Mouse (Mus musculus) intestine, embryonic 16.5 days (tissue): Measurements from ENCODE around the gene Tnfrsf17. TPM values are rescaled to one million over a fixed set of nuclear protein-coding genes. Genes with fewer than 3 reads are reported as not detected.
"Not testable (repeated sequence)": the region's sequence is repeated elsewhere in the genome, so short reads cannot be mapped to it uniquely, and the experiment has no call there.

Experiments used
- ATAC-seq: fragments of 200-750 bp; cut with Nextera tagmentation; 2 replicates; pipeline ENCODE4 v1.8.0; 2017; ENCODE audit warnings: moderate TSS enrichment, moderate library complexity
- H3K27ac ChIP-seq: fragments of 300-500 bp; sonication (generic); 2 replicates; pipeline ENCODE4 v1.5.1; 2014; ENCODE audit warnings: mild to moderate bottlenecking, low read length
- H3K27me3 ChIP-seq: fragments of 300-500 bp; sonication (generic); replicated peaks from 2 replicates; pipeline ENCODE4 v1.6.1; 2014; ENCODE audit warnings: low read length, control low read depth, mixed read lengths; ENCODE audit not compliant: control insufficient read depth, insufficient read depth
- H3K36me3 ChIP-seq: fragments of 300-500 bp; sonication (generic); 2 replicates; pipeline ENCODE4 v1.6.1; 2014; ENCODE audit warnings: low read length, control low read depth; ENCODE audit not compliant: control insufficient read depth, insufficient read depth
- H3K4me1 ChIP-seq: fragments of 300-500 bp; sonication (generic); 2 replicates; pipeline ENCODE4 v1.6.1; 2014; ENCODE audit warnings: low read length, control low read depth, mixed read lengths; ENCODE audit not compliant: control insufficient read depth, insufficient read depth
- H3K4me2 ChIP-seq: fragments of 300-500 bp; sonication (generic); 2 replicates; pipeline ENCODE4 v1.6.1; 2014; ENCODE audit warnings: low read depth, low read length, control low read depth
- H3K4me3 ChIP-seq: fragments of 300-500 bp; sonication (generic); 2 replicates; pipeline ENCODE4 v1.5.1; 2014; ENCODE audit warnings: mild to moderate bottlenecking, low read length
- H3K9ac ChIP-seq: fragments of 300-500 bp; sonication (generic); 2 replicates; pipeline ENCODE4 v1.6.1; 2014; ENCODE audit warnings: low read depth, low read length
- H3K9me3 ChIP-seq: fragments of 300-500 bp; sonication (generic); 2 replicates; pipeline ENCODE4 v1.6.1; 2016; ENCODE audit warnings: low read length, control low read depth; ENCODE audit not compliant: control insufficient read depth
- WGBS: fragments of 180-500 bp; shearing (Covaris S2); extraction: QIAGEN DNeasy Blood & Tissue Kit; methylation state at CpG from one replicate; pipeline ENCODE4 v1.1.7; 2014; 5-methylcytosine and 5-hydroxymethylcytosine counted together
- polyA plus RNA-seq: library from polyadenylated mRNA; unstranded; fragments of >200 nt; fragmentation: Nextera tagmentation; extraction: Ambion mirVana; gene quantifications from 2 replicates; pipeline ENCODE4 v1.2.1, GENCODE M21; 2015

The Tnfrsf17 gene
- polyA plus RNA-seq, 1 experiment from 2014 or later, result not detected

DNA sequence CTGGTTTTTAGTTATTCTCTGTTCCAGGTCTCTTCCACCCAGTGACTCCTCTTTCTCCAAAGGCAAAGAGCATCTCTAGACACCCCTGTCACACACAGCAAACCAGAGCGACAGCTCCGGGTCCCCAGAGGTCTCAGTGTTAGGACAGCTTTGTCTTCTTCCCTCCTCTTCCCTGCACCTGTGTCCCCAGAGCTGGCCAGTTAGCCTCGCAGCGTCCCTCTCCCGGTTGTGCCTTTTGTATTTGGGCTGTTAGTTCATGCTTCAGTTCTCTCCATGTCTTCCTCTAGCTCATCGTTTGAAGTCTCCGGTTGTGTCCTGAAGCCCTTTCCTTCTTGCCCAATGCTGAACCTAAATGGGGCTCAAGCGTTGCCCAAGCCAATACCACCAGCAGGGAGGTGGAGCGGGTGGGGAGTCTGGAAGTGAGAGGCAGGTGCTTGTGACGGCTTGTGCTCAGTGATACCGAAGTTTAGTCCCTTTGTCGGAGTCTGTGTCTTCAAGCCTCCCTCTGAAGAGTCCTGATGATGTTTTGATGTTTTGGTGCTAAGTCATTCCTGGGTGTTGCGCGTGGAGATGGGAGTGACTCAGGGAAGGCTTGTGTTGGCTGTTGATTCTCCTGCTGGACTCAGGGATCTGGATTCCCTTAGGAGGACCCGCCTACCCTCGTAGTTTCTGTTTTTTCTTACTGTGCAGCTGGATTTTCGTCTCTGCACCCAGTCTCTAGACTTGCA, 9.9 kb downstream of the Tnfrsf17 start:
- Histone ChIP-seq H3K4me3 (peak overlapping the region; percentile 87), H3K4me2 (peak overlapping the region; percentile 97), H3K36me3 (no peaks in the 10 kb centered on the region), H3K9ac (peak overlapping the region; percentile 86), H3K9me3 (no peaks in the 10 kb centered on the region), H3K4me1 (peaks cover 6% of the 10 kb centered on the region; the same call in 1 of the 2 replicates), H3K27me3 (no peaks in the 10 kb centered on the region), H3K27ac (peak overlapping the region; percentile 72)
- 3% methylated on average over 17 of the region's 17 CpGs for WGBS
- ATAC-seq, result peak; percentile 31

DNA sequence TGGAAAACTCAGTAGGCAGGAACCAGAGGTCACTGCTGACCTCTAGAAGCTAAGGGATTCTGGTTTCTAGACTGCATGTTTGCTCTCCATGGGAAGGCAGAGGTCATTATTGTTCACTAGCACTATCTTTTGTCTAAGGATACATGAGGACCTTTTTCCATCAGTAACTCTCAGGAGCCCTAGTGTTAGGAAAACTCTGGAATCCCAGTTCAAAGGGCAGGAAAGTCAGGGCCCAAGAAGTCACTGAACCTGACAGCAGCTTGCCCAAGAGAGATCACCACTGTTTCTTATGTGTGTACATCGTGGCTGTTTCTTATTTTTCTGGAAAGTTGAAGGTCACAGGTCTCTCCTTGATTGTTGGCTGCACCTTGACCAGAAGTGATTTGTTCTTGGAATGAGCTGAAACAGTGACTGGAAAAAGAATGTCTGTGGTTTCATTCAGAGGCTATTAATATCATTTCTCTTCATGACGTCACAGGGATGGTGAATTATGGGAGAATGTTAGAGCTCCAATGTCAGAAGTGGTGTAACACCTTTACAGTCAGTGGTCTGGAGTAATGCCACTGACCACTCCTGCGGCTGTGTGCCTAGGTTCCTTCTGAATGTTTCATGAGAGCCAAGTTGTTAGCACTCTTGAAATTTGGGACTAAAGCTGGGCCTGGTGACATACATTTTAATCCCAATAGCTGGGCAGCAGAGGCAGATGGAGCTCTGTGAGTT, 16.6 kb downstream of the Tnfrsf17 start:
- Histone ChIP-seq H3K4me1 (no peaks in the 10 kb centered on the region; the same call in 1 of the 2 replicates), H3K27ac (no peak overlapping the region), H3K9me3 (no peaks in the 10 kb centered on the region), H3K4me3 (no peak overlapping the region), H3K9ac (no peak overlapping the region), H3K4me2 (no peak overlapping the region), H3K36me3 (no peaks in the 10 kb centered on the region), H3K27me3 (no peaks in the 10 kb centered on the region)
- no peak for ATAC-seq
- 81% methylated on average over 3 of the region's 3 CpGs for WGBS

DNA sequence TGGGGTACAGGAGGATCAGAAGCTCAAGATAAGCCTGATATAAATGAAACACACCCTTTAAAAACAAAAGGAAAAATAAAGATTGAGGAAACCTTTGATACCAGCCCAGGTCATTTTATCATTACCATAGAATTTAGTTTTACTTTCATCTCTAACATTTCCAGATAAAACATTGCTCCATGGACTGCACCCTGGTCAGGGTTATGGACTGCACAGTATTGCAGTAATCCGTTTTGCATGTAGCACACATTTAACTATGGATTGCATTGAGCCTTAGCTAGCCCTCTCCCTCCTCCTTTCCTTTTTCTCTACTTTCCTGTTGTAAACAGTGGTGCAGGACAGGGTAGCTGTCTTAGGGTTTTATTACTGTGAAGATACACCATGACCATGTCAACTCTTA, 17.4 kb downstream of the Tnfrsf17 start:
- Histone ChIP-seq H3K27ac (no peak overlapping the region), H3K4me3 (no peak overlapping the region), H3K27me3 (no peaks in the 10 kb centered on the region), H3K9ac (no peak overlapping the region), H3K9me3 (no peaks in the 10 kb centered on the region), H3K36me3 (no peaks in the 10 kb centered on the region), H3K4me2 (no peak overlapping the region), H3K4me1 (no peaks in the 10 kb centered on the region; the same call in 1 of the 2 replicates)
- ATAC-seq, result peak; percentile 60
- 56% methylated on average over 1 of the region's 1 CpGs for WGBS

DNA sequence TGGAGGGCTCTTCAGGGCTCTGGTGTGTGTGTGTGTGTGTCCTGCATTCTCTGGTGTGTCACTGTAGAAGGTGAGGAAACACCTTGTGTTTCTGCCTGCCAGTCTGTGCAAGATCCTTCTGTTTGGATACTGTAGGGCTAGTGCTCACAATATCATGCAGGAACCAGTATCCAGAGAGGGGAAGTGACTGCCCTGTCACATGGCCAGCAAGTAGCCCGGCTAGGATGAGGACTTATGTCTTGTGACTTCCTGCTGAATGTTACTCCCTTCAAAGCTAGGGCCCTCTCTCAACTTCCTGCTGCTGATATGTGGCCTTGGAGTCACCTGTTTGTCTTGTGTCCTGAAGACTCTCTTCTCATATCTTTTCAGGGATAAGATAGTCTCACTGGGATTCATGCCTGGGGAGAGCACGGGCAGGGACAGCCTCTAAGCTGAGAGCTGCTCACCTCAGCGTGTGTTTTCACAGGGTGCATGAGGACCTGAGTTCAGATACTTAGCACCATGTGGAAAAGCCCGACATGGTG, 29.7 kb downstream of the Tnfrsf17 start:
- Histone ChIP-seq H3K27me3 (no peaks in the 10 kb centered on the region), H3K9ac (no peak overlapping the region), H3K4me2 (no peak overlapping the region), H3K4me1 (no peaks in the 10 kb centered on the region), H3K36me3 (no peaks in the 10 kb centered on the region), H3K4me3 (no peak overlapping the region), H3K27ac (peak overlapping the region; percentile 24; the same call in 1 of the 2 replicates), H3K9me3 (no peaks in the 10 kb centered on the region)
- peak; percentile 76 for ATAC-seq
- WGBS, result 71% methylated on average over 4 of the region's 4 CpGs

DNA sequence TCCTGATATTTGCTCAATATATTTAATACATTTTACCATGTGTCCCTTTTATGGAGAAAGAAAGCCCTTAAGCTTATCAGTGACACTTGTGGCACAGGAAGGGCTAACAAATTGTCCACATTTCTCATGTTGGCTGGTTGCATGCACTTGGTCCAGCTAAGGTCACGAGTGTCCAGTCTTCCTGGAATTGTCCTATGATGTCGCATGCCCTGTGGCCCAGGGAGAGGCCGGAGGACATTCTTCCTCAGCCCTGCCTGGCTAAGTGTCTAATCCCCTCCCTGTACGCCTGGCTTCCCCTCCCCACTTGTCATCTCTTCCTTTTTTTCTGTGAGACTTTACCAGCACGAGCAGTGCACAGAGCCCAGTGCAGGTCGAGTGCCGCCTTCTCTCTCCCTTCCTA, 38.3 kb downstream of the Tnfrsf17 start:
- Histone ChIP-seq H3K4me1 (no peaks in the 10 kb centered on the region), H3K36me3 (no peaks in the 10 kb centered on the region), H3K4me2 (no peak overlapping the region), H3K4me3 (no peak overlapping the region), H3K9ac (no peak overlapping the region), H3K9me3 (no peaks in the 10 kb centered on the region), H3K27me3 (no peaks in the 10 kb centered on the region), H3K27ac (no peak overlapping the region)
- WGBS, result 60% methylated on average over 7 of the region's 7 CpGs
- no peak for ATAC-seq

GRCm38 (mm10) chr16:11359173-11359572, 45.6 kb downstream of the Tnfrsf17 start:
- no peak overlapping the region for H3K9ac ChIP-seq
- H3K9me3 ChIP-seq, result no peaks in the 10 kb centered on the region
- no peak overlapping the region for H3K27ac ChIP-seq
- WGBS, result 68% methylated on average over 5 of the region's 5 CpGs
- H3K27me3 ChIP-seq, result no peaks in the 10 kb centered on the region
- H3K4me1 ChIP-seq, result no peaks in the 10 kb centered on the region
- ATAC-seq, result no peak
- H3K36me3 ChIP-seq, result no peaks in the 10 kb centered on the region
- H3K4me3 ChIP-seq, result no peak overlapping the region
- no peak overlapping the region for H3K4me2 ChIP-seq

DNA sequence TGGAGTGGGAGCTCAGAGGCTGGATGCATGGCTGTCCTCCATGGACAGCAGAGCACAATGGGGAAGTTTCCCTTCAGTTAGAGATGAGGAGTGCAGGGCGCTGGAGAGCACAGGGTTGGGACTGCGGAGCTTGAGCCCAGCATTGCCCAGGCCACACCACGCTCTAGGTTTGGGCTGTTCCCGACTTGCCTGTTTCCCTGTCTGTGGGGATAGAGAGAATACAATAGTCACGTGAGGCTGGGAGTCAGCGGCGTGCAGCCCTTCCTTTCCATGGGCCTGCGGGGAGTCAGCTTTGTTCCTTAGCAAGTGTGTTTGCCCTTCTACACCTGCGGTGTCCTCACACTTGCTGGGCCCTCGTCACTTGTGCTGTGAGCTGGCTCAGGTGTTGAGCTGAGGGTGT, 46.3 kb downstream of the Tnfrsf17 start:
- no peak overlapping the region for H3K9ac ChIP-seq
- peak; percentile 46 for ATAC-seq
- H3K27me3 ChIP-seq, result no peaks in the 10 kb centered on the region
- H3K4me3 ChIP-seq, result no peak overlapping the region
- no peaks in the 10 kb centered on the region for H3K36me3 ChIP-seq
- H3K4me1 ChIP-seq, result no peaks in the 10 kb centered on the region
- H3K9me3 ChIP-seq, result no peaks in the 10 kb centered on the region
- no peak overlapping the region for H3K27ac ChIP-seq
- no peak overlapping the region for H3K4me2 ChIP-seq
- 39% methylated on average over 10 of the region's 10 CpGs for WGBS

DNA sequence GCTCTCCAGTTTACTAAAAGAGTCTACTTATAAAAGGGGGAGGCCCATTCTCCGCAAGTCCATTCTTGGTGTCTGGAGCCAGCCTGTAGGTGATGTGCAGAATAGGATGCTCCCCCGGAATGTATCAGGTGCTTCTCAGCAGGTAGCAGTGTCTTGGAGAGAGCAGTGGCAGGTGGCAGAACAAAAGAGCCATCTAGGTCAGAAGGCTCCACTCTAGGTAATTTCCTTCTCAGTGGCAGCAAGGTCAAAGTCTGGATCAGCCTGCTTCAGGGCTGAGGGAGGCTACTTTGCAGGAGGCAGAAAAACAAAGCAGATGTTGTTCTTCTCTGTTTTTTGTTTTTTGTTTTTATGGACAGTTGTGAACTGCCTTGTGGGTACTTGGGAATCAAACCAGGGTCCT, 47.0 kb downstream of the Tnfrsf17 start:
- H3K36me3 ChIP-seq, H3K4me1 ChIP-seq, H3K4me2 ChIP-seq, H3K9me3 ChIP-seq, H3K9ac ChIP-seq, H3K4me3 ChIP-seq, ATAC-seq, H3K27ac ChIP-seq, H3K27me3 ChIP-seq: not testable (repeated sequence)
- 94% methylated on average over 2 of the region's 2 CpGs for WGBS

DNA sequence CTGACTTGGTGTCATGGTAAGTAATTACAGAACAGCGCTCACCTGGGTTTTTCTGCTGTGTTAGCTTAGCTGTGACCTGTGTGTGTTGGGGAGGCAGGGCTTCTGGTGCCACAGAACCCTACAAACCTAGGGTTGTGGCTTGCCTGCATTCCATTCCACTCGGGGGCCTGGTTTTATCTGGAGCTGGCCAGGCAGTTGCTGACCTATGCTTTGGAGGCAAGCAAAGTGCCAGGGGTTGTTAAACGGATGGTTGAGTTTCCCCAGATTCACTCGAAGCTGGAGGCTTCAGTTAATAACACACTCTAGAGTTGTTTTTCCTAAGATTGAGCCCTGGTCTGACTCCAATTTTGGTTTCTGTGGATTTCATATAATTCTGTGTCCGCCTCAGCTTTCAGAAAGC, 52.0 kb downstream of the Tnfrsf17 start:
- H3K27me3 ChIP-seq, result no peaks in the 10 kb centered on the region
- no peak overlapping the region for H3K9ac ChIP-seq
- peaks cover 11% of the 10 kb centered on the region for H3K4me1 ChIP-seq
- WGBS, result 55% methylated on average over 5 of the region's 5 CpGs
- H3K4me3 ChIP-seq, result no peak overlapping the region
- no peak for ATAC-seq
- H3K27ac ChIP-seq, result no peak overlapping the region
- H3K4me2 ChIP-seq, result no peak overlapping the region
- H3K36me3 ChIP-seq, result no peaks in the 10 kb centered on the region
- no peaks in the 10 kb centered on the region for H3K9me3 ChIP-seq
